Mouse (Mus musculus) cerebellum, adult 2 months (tissue): Measurements from ENCODE around the gene Efhd2.

ENCODE experiments used
- CTCF ChIP-seq: fragments of 200-500 bp; IDR thresholded peaks from 2 replicates; pipeline ENCODE4 v1.5.1; 2011; ENCODE audit warnings: low read depth, mild to moderate bottlenecking, control low read depth, low read length, moderate library complexity, borderline replicate concordance; ENCODE audit not compliant: insufficient read depth
- POLR2A ChIP-seq: fragments of 200-500 bp; IDR thresholded peaks from 2 replicates; pipeline ENCODE4 v1.6.1; 2011; ENCODE audit warnings: low read length, control low read depth, borderline replicate concordance; ENCODE audit not compliant: insufficient read depth

- TF ChIP-seq CTCF (no peak), POLR2A (no peak)
Observed at GRCm38 (mm10) chr4:141821178-141821577, 53.5 kb downstream of the Efhd2 start.
